Mouse (Mus musculus): ENCODE data around the gene Ptpro. TPM values are rescaled to one million over a fixed set of nuclear protein-coding genes. Genes with fewer than 3 reads are reported as not detected.

Gene Ptpro
- polyA plus RNA-seq, 1 experiment from 2014 or later: 2.6 TPM

DNA sequence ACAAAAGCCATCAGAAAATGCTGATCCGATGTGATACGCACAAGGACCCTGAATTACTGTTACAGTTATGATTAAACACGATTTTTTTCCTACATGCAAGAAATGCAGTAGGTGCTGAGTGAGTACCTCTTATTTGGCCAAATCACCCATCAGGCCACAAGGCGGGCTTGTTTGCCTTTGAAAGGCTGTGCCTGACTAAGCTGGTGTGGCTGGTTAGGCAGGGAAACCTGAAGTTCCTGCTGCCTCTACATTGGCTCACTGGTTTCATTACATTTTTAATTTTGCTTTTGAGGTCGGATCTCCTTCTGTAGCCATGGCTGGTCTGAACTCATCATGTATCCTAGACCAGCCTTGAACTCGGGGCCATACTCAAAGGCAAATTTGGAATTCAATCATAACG lies 250.9 kb downstream of the Ptpro start:
- Histone ChIP-seq H3K9me3 (replicated peaks) (no peaks in the 10 kb centered on the region), H3K27ac (replicated peaks) (no peak overlapping the region), H3K36me3 (peaks cover 21% of the 10 kb centered on the region; the same call in 1 of the 2 replicates), H3K4me3 (replicated peaks) (no peak overlapping the region), H3K27me3 (no peaks in the 10 kb centered on the region), H3K9ac (no peak overlapping the region), H3K4me1 (no peaks in the 10 kb centered on the region), H3K4me2 (replicated peaks) (no peak overlapping the region)
- ATAC-seq (ENCODE audit: insufficient number of reproducible peaks, low FRiP score, low TSS enrichment, low read depth): no peak
- WGBS: 86% methylated on average over 7 of the region's 7 CpGs

DNA sequence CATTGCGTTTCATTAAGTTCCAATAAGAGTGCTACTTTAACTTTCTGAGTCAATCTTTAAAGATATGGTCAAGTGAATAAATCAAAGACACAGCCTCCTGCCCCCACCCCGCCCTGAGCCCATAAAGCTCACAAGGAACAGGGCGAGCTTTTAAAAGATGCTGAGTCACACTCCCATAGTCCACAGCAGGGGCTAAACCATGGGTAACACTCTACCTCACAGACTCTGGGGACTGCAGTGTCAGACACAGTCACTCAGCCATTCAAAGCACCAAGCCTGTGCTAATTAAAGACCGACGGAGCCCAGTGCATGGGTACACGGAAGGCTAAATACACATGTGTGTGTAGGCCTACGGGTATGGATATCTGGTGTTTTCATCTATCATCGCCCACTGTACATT lies 251.3 kb downstream of the Ptpro start:
- H3K27me3 ChIP-seq: no peaks in the 10 kb centered on the region
- no peak overlapping the region for H3K27ac ChIP-seq (replicated peaks)
- no peak for ATAC-seq (ENCODE audit: insufficient number of reproducible peaks, low FRiP score, low TSS enrichment, low read depth)
- H3K36me3 ChIP-seq: peaks cover 25% of the 10 kb centered on the region
- no peaks in the 10 kb centered on the region for H3K4me1 ChIP-seq
- 89% methylated on average over 8 of the region's 8 CpGs for WGBS
- no peak overlapping the region for H3K4me3 ChIP-seq (replicated peaks)
- H3K4me2 ChIP-seq (replicated peaks): no peak overlapping the region
- no peaks in the 10 kb centered on the region for H3K9me3 ChIP-seq (replicated peaks)
- no peak overlapping the region for H3K9ac ChIP-seq

DNA sequence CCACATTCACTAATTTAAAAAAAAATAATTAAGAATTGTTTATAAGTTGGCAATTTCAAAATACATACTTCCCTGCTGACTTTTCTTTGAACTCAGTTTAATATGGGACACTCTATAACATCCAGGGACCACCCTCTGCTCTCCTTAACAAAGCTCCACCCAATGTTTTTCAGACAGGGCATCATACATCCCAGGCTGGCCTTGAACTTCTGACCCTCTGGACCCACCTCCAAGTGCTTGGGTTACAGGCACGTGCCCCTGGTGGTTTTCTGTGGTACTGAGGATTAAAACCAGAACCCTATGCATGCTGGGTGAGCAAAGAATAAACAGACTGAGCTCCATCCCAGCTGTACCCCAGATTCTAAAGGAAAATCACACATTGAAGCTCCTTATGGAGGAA lies 251.9 kb downstream of the Ptpro start:
- WGBS: 31% methylated on average over 1 of the region's 1 CpGs
- no peak overlapping the region for H3K27ac ChIP-seq (replicated peaks)
- no peaks in the 10 kb centered on the region for H3K9me3 ChIP-seq (replicated peaks)
- ATAC-seq (ENCODE audit: insufficient number of reproducible peaks, low FRiP score, low TSS enrichment, low read depth): no peak
- no peaks in the 10 kb centered on the region for H3K27me3 ChIP-seq
- no peak overlapping the region for H3K4me3 ChIP-seq (replicated peaks)
- no peaks in the 10 kb centered on the region for H3K4me1 ChIP-seq
- H3K4me2 ChIP-seq (replicated peaks): no peak overlapping the region
- peaks cover 30% of the 10 kb centered on the region for H3K36me3 ChIP-seq
- no peak overlapping the region for H3K9ac ChIP-seq

DNA sequence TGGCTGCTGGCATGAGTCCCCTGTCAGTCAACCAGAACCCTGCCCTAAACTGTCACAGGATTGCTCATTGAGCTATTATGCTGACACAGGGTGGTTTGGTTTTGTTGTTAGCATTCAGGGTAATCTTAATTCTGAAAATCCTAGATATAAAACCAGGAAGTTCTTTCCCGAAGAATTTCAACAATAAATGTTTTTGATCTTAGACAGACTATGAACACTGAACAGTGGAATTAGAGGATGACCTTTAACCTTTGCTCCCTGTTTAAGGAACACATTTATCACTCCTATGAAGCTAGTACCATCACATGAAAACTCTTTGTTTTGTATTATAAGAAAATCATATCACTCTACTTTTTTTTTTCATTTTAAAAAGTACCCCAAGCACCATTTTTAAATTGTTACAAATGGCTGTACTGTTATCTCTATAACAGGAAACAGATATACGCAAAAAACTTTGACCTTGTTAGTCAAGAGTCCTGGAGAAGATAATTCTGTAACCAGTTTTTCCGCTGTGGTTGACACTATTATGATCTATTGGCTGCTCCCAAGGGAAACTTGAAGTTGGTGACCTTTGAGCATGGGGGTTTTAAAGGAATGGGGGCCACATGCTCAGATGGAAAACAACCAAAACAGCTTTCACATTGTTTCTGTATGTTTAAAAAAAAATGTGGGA lies 253.6 kb downstream of the Ptpro start:
- no peaks in the 10 kb centered on the region for H3K9me3 ChIP-seq (replicated peaks)
- no peaks in the 10 kb centered on the region for H3K4me1 ChIP-seq
- 83% methylated on average over 3 of the region's 3 CpGs for WGBS
- H3K4me2 ChIP-seq (replicated peaks): no peak overlapping the region
- peaks cover 27% of the 10 kb centered on the region for H3K36me3 ChIP-seq
- H3K27ac ChIP-seq (replicated peaks): no peak overlapping the region
- H3K4me3 ChIP-seq (replicated peaks): no peak overlapping the region
- H3K9ac ChIP-seq: no peak overlapping the region
- no peaks in the 10 kb centered on the region for H3K27me3 ChIP-seq
- ATAC-seq (ENCODE audit: insufficient number of reproducible peaks, low FRiP score, low TSS enrichment, low read depth): no peak

DNA sequence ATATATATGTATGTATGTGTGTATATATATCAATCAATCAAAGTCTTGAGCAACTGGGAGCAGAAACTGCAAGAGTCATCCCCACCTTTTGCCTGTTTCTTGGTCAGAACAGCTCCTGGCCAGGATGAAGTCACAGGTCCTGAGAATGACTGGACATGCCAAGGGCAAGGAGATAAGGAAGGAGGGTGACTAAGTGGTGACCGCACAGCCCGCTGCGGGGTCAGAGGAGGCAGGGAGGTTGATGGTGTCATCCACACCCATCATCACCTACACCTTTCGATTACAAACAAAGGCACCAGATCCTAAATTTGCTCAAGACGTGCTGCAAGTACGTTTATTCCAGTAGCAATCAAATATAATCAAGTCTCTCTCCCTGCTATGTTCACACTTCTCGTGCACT lies 254.4 kb downstream of the Ptpro start:
- no peak for ATAC-seq (ENCODE audit: insufficient number of reproducible peaks, low FRiP score, low TSS enrichment, low read depth)
- Histone ChIP-seq H3K4me1 (no peaks in the 10 kb centered on the region), H3K27ac (replicated peaks) (no peak overlapping the region), H3K36me3 (peaks cover 25% of the 10 kb centered on the region), H3K4me3 (replicated peaks) (no peak overlapping the region), H3K27me3 (no peaks in the 10 kb centered on the region), H3K9me3 (replicated peaks) (no peaks in the 10 kb centered on the region), H3K4me2 (replicated peaks) (no peak overlapping the region), H3K9ac (no peak overlapping the region)
- 92% methylated on average over 7 of the region's 7 CpGs for WGBS

DNA sequence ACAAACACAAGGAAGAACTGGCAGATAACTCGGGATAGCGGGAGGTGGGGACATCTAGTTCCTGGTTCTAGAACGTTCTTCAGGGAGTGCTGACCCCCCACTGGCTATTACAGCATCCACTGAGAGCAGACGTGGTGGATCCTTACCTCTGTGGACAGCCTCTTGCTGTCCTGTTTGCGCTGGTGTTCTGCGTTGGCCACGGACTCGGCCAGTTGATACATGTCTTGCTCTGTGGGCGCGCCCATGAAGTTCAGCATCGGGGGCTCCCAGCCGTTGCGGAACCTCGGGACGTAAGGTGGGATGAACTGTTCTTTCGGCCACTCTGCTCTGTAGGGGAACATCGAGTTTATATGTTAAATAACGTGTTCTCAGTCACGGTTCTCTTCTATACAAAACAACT lies 256.8 kb downstream of the Ptpro start:
- Histone ChIP-seq H3K4me3 (replicated peaks) (no peak overlapping the region), H3K9me3 (replicated peaks) (no peaks in the 10 kb centered on the region), H3K4me2 (replicated peaks) (no peak overlapping the region), H3K9ac (no peak overlapping the region), H3K4me1 (no peaks in the 10 kb centered on the region), H3K36me3 (peaks cover 29% of the 10 kb centered on the region), H3K27ac (replicated peaks) (no peak overlapping the region), H3K27me3 (no peaks in the 10 kb centered on the region)
- WGBS: 94% methylated on average over 19 of the region's 19 CpGs
- no peak for ATAC-seq (ENCODE audit: insufficient number of reproducible peaks, low FRiP score, low TSS enrichment, low read depth)

DNA sequence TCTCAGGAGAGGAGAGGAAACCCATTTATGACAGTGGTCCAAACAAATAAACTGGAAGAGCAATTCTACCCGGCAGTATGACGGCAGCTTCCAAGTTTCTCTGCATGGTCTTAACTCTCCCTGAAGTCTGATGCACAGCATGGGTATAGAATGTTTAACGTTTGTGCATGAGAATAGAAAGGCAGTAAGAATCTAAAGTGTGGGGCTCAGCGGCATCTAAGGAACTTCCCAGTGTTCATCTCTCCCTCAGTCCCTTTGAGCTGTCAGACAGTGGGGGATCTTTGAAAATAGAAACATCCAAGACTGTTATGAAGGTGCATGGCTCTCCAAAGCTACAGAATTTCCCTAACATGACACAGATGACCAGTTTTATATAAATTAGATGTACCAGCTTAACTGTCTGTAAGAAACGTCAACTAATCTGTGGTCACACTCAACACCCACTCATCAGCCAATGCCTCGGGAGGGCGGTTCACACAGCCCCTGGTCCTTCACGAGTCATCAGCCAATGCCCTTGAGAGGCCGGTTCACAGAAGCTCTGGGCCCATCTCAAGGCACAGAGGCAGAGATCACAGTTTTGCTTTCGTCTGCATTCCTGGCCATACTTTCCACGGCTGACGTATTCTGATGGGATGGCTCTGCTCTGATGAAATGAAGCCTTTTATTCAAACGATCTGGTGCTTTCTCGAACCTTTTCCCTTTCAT lies 257.4 kb downstream of the Ptpro start:
- Histone ChIP-seq H3K27ac (replicated peaks) (no peak overlapping the region), H3K4me1 (no peaks in the 10 kb centered on the region), H3K4me3 (replicated peaks) (no peak overlapping the region), H3K4me2 (replicated peaks) (no peak overlapping the region), H3K27me3 (no peaks in the 10 kb centered on the region), H3K9me3 (replicated peaks) (no peaks in the 10 kb centered on the region), H3K36me3 (peaks cover 30% of the 10 kb centered on the region), H3K9ac (no peak overlapping the region)
- ATAC-seq (ENCODE audit: insufficient number of reproducible peaks, low FRiP score, low TSS enrichment, low read depth): no peak
- 75% methylated on average over 14 of the region's 14 CpGs for WGBS

DNA sequence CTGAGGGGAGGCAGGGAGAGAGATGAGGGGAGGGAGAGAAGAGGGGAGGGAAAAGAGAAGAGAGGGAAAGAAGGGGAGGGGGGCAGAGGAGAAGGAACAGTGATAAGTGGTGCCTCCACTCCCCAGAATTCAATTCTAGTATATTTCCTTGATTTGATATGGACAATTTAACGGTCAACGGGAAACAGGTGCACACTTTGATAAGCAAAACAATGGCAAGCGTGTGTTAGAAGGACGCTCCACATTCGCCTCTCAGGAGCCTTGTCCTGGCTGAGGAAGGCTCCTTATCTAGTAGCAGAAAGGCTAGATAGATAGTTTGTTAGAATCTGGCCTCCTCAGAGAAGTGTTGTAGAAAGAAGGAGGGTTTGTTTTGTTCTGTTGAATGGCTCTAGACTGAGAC lies 260.6 kb downstream of the Ptpro start:
- no peaks in the 10 kb centered on the region for H3K4me1 ChIP-seq
- H3K27me3 ChIP-seq: no peaks in the 10 kb centered on the region
- no peak overlapping the region for H3K27ac ChIP-seq (replicated peaks)
- no peak overlapping the region for H3K4me2 ChIP-seq (replicated peaks)
- H3K4me3 ChIP-seq (replicated peaks): no peak overlapping the region
- no peak overlapping the region for H3K9ac ChIP-seq
- H3K36me3 ChIP-seq: peaks cover 19% of the 10 kb centered on the region
- H3K9me3 ChIP-seq (replicated peaks): no peaks in the 10 kb centered on the region
- no peak for ATAC-seq (ENCODE audit: insufficient number of reproducible peaks, low FRiP score, low TSS enrichment, low read depth)
- 82% methylated on average over 5 of the region's 5 CpGs for WGBS

Other genes starting within 250 kb of the Ptpro start
- 28.1 and 31.9 TPM in 2 replicates for gene Rerg, start 81.8 kb upstream of the Ptpro start, polyA plus RNA-seq (2015; fragmentation: Nextera tagmentation; extraction: Ambion mirVana)

All from embryonic facial prominence, embryonic 15.5 days (tissue).